Mouse (Mus musculus): ENCODE measurements around the gene Chsy1.

Chsy1 gene

DNA sequence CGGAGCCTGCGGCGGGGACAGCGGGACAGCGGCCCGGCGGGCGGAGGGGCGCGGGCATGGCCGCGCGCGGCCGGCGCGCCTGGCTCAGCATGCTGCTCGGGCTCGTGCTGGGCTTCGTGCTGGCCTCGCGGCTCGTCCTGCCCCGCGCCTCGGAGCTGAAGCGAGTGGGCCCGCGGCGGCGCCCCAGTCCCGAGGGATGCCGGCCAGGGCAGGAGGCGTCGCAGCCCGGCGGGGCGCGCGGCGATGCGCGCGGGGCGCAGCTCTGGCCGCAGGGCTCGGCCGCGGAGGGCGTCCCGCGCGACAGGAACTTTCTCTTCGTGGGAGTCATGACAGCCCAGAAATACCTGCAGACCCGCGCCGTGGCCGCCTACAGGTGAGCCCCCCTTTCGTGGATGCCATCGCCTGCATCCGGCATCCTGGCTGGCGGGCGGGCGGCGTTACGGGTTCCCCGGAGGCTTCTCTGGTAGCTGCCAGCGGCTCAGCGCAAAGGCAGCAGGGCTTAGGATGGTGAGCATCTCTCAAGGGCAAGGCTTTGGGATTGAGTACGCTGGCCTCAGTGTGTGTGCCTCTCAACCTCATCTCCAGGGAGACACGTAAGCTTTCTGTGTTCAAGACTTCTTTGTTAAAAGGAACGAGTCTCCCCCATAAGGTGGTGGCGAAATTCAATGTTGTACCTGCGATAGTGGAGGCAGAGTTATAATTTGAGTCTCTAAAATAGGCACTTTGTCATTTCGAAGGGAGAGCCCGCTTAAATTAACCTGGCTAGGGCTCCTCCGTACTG lies 730 bp downstream of the Chsy1 start:
- DNase-seq = peak; percentile 62

DNA sequence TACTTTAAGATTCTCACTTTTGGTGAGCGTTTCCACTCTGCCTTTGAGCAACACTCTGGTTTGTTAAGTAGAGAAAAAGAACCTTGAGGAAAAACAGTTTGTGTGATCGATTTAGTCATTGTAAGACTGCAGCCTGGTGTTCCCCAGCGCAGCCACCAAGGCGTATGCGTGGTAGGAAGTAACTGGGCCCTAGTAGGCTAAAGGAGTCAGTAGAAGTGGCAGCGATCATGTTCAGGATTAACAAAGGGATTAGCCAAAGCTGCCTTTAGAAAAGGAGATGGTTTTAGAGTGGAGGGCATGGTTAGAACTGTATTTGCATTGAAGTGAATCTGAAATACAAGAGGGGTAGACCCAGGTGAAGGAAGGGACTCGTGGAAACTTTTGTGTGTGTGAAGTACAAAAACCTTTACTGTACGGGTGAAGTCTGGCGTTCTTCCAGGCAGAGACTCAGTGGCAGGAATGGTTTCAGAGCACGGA lies 1.4 kb downstream of the Chsy1 start:
- peak; percentile 32 for DNase-seq

DNA sequence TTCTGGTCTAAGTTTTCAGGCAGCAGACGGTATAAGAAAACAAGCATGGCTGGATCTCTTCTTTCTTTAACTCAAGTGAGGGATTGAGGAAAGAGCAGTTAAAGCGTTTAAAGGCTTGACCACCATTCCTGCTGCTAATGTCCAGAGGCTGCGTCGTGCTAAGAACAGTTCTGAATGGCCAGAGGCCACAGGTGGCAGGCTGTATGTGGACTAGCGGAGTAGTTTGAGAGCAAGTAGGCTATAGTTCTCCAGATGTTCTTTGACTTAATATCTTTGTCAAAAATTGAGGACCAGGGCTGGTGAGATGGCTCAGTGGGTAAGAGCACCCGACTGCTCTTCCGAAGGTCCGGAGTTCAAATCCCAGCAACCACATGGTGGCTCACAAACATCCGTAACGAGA lies 1.9 kb downstream of the Chsy1 start:
- DNase-seq = no peak

DNA sequence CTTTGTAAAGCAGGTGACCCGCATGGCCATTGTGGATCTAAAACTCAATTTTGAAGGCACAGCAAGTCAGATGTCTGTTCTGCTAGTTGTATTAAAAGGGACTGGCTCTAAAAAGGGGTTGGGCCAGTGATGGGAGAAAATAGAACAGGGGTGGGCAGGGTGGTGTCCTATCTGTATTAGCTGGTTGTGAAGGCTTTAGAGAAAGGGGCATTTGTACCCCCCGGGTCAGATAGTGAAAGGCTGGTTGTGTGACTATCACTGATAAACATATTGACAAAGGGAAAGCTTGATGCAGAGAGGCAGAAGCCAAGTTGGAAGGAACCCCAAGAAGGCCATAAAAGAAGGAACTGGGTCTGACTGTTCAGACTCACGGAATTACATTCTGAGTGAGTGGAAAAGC lies 4.2 kb downstream of the Chsy1 start:
- no peak for DNase-seq

DNA sequence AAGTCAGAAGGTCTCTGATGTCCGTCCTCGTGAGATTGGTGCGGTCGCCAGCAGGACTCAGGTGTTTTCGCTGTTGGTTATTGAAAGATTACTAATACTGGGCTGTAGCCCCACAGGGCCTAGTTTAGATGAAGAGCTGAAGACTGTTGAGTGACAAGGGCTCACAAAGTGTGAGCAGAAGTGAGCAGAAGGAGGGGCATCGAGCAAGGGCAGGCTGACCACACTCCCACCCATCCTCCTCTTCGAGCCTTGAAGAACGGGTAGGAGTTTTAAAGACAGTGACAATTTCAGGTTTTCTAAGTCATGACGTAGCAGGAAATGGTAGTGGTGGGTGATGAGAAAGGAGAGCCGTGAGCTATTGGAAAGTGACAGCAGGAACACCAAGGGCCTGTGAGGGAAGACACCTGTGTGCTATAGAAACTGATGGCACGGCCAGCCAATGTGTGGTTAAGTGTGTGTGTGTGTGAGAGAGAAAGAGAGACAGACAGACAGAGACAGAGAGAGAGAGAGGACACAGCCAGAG lies 6.6 kb downstream of the Chsy1 start:
- no peak for DNase-seq

DNA sequence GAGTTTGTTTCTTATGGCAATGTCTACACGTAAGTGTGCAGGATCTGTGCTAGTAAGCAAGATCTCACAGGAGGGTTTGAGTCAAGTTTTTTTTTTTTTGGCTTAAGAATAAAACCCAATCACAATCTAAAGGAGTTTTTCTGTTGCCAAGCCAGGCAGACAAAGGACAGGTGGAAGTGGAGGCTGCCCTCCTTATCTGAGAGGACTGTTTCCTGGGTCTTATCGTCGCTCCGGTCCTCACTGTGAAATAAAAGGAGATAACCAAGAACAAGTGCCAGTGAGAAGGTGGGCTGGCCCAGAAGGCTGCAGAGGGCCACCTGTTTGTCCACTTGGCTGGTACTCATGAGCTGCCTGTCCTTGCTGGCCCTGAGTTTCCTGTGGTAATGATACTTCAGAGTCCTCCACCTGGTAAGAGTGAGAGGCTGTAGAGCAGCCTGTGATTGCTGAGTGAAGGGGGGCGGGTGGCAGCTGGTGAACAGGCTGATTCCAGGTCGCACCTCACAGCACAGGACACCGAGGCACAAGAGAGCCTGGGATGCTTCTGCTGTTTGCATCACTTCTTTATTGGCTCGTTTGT lies 7.7 kb downstream of the Chsy1 start:
- no peak for DNase-seq

DNA sequence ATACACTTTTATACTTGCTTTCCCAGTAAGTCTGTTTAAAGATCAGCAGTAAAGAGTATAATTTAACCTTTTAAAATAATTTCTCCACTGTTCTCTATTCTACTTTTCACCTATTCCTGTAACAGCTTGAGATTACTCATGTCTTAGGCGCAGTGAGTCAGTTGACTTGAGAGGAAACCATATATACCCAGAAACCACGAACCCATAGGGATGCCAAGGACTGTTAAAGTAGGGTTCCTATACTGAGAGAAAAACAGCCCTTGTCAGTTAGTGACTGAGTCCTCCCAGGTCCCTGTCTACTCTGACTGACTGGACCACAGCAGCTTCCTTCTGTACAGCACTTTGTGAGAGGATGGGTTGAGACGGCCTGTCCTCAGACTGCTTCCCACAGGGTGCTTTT lies 8.7 kb downstream of the Chsy1 start:
- no peak for DNase-seq

DNA sequence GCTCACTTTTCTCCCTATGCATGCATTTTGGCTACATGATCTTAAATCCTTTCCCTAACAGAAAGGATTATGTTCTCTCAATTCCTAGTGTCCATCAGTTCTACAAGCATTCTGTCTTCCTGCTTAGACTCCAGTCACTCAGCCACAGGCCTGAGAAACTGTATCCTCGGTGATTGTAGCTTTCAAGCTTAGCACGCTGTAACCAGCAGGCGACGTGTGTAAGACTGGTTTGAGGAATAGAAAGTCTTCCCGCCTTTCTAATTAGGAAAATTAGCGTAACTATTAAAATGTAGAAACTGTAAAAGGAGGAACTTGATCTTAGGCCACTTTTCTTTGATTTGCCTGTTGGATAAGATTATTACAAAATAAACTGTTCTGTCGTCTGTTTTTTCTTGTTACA lies 9.5 kb downstream of the Chsy1 start:
- DNase-seq = no peak

DNA sequence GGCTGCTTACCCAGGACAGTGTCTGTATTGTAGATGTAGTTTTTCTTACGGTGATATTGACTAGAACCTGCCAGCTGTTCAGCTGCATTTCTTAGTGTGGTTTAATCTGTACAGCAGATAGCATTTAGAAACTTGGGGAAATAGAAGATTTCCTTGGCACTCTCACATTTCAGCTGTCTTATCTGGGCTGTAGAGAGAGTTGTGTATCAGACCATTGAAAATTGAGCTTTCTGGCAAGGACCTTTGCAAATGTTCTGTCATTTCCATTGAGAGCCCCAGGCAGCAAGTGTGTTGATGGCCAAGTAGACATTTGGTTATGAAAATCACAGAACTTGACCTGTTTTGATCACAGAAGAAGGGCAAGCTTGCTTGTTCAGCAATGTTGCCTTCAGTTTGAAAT lies 10.8 kb downstream of the Chsy1 start:
- DNase-seq = no peak

DNA sequence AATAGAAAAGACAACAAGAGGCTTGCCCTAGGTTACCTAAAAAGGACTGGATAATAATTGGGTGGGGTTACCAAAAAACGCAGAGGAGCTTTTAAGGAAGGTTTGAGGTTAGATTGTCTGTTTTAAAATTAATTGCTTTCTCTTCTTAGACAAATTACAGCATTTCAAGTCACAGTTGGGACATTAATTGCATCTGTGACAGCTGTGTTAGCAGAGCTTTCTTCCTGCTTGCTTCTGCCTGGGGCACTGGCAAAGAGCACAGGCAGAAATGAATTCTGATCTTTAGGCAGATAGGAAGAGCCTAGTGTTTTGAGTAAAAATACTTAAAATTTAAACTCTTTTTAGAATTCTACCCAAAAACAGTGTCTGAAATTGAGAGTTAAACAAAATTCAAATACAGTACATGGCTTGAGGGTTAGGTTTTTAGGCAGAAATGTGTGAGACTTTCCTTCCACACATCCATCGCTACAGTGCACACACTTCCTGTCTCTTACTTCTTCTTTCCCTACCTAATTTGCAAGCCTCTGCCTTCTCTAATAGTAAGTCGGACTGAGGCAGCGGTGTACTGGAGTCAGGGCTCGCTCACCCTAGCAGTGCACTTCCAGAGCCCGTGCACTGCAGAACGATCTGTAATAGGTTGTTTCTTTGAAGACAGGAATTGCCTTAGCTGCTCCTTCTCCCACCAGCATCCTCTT lies 11.5 kb downstream of the Chsy1 start:
- DNase-seq = no peak

DNA sequence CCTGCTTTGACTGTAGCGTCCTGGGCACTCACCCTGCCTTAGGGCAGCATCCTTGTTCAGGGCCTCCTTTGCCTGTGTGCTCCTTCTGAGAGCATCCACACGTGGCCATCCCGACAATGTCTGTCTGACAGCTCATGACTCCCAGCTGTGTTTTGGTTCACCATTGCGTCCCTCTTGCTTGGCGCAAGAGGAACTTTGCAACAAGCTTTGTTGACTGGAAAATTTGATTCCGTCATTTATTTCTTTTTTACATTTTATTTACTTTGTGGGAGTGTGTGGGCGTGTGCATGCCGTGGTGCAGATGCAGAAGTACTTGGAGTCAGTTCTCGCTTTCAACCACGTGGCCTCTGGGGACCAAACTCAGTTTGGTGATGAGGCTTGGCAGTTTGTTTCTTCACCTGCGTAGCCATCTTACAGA lies 15.2 kb downstream of the Chsy1 start:
- DNase-seq = no peak

DNA sequence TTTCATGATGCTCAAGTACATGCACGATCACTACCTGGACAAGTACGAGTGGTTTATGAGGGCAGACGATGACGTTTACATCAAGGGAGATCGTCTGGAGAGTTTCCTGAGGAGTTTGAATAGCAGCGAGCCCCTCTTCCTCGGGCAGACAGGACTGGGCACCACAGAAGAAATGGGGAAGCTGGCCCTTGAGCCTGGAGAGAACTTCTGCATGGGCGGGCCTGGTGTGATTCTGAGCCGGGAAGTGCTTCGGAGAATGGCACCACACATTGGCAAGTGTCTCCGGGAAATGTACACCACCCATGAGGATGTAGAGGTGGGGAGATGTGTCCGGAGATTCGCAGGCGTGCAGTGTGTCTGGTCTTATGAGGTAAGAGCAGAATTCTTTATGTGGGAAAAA lies 16.1 kb downstream of the Chsy1 start:
- DNase-seq = no peak

DNA sequence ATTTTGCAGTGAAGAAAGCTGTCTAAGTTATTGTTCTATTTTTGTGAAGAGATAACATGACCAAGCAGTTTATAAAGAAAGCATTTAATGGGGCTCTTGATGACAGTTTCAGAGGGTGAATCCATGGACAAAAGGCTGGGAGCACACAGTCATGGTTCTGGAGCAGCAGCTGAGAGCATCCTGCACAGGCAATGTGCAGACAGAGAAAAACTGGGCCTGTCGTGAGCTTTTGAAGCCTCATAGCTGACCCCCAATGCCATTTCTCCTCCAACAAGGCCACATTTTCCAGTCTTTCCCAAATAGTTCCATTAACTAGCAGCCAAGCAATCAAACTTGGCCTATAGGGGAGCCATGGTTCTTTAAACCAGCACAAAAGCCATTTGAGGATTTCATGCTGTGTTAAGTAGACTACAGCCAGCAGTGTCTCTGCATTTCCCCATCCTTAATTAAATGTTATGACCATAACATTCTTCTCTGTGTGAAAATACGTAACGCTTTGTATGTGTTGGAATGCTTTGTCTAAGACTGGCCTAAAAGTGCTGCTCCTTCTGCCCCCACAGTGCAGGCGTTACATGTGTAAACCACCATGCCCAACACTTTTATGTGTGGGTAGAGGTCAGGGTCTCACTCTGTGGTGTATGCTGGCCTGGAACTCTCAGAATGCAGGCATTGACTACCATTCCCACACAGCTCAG lies 18.8 kb downstream of the Chsy1 start:
- no peak for DNase-seq

DNA sequence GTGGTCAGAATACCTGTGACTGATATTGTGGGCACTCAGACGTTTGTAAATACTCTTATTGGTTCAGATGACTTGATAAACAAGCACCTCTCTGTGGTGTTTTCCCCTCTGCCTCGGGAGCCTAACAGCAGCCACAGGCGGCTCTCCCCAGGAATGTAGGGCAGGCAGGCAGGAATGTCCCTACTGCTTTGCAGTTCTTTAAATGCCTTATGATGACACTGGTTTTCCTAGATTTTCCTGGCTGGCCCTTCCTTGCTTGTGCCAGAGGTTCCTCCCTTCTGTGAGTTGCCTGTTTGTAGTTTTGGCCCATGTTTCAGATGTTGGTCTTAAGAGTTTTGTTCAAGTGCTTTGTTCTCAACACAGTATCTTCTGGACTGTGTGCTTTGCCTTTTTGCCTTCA lies 19.5 kb downstream of the Chsy1 start:
- DNase-seq = no peak

DNA sequence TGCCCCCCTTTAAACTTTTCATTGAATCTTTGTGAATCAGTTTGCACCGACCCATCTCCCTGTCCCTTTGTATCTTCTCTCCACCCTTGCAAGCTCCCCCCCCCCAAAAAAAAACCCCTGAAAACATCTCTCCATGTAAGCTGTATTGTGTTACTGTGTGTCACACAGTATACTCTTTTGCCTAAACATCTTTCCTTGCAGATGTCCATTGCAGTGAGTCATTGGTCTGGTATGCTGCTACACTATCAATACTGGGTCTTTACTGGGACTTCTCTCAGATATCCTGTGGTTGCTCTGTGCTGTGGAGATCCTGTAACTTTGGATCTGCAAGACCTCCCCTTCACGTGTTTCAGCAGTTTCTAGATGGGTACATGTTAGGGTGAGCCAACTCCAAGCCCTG lies 21.0 kb downstream of the Chsy1 start:
- DNase-seq = no peak

DNA sequence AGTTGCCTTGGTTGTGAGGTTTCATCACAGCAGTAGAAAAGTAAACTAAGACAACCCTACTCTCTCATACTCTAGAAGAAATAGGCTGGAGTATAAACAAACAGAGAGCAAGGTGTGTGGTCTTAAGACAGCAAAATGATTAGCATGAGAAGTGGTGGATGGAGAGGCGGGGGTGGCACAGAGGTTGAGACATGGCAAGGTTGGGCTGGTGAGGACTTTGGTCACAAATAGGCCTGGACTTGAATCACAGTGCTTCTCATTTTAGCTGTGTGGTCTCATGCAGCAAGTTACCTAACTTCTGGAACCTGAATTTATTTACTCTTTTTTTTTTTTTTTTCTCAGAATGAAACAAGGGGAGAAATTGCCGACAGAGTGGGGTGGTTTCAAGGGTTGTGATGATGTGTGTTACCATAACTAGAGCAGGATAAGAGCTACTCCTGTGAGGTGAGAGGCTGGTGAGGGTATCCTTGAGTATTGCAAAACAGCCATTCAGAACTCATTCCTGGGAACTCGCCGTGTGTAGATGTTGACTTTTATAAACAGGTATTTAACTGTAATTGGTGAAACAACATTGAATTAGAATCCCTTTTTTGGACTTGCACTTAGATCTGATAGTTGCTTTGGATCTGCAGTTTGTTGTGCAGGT lies 22.6 kb downstream of the Chsy1 start:
- DNase-seq = no peak

DNA sequence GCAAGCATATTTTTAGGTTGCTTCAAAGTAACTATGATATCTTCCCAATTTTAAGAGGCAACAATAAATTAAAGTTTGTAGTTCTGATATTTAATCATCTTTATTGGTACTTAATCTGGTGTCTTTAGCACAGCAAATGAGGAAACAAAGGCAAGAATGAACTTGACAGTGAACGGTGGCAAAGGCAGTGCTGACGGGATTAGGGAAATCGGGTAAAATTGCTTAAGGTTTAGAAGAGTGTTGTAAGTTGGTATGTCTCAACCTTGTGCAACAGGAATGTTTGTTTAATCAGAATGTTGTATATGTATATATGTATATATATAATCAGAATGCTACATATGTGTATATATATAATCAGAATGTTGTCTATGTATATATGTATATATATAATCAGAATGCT lies 24.8 kb downstream of the Chsy1 start:
- no peak for DNase-seq

DNA sequence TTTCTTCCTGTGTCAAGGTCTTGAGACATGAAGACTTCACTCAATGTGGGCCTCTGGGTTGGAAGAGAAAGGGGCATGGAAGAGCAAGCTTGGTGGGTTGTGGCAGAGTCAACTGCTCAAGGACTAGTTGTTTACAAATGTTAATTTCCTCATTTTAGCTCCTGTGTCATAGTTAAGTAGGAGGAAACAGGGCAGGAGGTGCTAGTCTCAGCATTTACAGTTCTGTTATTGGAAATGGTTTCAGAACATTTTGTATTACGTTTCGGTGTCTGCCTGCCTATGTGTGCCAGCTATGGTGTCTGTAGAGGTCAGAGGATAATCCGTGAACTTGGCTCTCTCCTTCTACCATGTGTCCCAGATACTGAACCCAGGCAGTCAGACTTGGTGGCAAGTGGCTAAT lies 26.3 kb downstream of the Chsy1 start:
- no peak for DNase-seq

DNA sequence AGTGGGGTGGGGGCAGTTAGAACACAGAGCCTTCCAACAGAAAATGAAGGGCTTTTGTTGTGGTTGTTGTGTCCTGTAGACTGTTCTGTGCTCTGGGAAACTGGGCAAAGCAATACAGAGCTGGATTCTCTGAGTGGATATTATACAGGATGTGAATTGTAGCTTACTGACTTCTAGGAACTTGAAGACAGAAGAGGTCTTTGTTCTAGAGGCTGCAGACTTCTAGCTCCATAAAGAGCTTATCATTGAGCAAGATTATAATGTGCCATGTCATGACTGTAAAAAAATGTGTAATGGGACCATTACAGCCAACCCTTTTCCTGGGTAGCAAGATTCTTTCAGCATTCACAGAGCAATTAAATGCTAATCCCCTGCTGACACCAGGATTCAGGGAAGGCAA lies 26.9 kb downstream of the Chsy1 start:
- no peak for DNase-seq

DNA sequence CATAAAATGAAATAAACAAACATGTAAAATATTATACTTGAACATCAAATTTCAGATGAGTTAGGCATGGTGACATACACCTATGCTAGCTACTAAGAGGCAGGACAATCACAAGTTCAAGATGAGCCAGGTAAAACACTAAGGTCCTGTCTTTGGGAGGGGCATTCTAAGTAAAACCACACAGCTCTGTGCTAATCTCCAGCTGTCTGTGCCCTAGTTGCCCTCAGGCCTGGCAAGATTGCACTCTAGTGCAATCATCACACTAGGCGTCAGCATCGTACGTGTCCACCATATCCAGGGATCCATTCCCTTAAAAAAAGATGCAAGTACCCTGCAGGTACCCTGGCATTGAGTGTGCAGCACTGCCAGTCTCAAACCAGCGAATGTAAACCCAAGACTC lies 28.0 kb downstream of the Chsy1 start:
- no peak for DNase-seq

DNA sequence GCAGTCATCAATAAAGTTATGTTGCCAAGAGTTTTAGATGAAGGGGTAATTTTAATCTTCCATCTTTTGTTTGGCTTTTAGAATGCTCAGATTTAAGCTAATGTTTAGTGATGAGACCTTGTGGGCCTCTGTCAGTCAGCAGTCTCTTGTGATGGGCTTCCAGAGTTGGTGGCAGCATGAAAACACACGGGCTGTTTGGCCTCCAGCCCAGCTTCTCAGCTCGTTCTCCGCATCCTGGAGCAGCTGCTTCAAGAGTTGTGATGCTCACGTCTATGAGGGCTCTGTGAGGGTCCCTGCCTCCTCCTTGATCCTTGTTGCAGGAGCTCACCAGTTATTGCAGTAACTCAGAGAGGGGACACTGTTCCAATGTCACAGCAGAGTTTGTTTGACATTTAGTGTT lies 29.0 kb downstream of the Chsy1 start:
- peak; percentile 19 for DNase-seq

DNA sequence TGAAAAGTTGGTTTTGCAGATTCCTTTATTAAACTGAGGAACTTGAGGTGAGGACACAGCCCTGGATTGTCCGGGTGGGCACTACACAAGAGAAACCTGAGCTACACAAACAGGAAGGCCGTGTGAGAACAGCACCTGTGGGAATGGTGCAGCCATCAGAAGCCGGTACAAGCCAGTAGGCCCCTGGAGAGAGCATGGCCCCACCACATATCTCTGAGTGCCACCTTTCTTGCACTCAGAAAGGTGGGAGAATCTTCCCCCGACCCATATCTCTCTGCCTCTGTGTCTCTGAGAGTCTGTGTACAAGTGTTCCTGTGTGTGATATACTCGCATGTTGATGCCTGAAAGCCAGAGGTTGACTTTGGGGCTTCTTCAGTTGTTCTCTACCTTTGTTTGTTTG lies 29.6 kb downstream of the Chsy1 start:
- no peak for DNase-seq

DNA sequence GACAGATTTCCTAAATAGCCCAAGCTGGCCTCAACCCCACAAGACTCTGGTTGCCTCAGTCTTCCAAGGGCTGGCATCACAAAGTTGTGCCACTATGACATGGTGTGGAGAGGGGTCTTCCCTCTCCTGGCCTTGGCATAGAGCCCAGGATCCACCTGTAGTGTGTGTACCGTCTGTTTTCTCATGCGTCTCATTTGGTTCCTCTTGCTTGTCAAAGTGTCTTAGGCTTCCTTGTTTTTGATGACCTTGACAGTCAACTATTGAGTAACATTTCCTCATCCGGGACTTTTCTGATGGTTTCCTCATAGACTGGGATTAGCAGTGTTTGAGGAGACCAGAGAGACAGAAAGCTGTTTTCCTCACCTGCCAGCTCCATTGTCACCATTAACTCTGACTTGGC lies 30.8 kb downstream of the Chsy1 start:
- DNase-seq = no peak

Data from kidney, postnatal 10 days (tissue).